Mouse (Mus musculus) midbrain, embryonic 12.5 days (tissue): ENCODE measurements around the gene Zdhhc22. TPM values are rescaled to one million over a fixed set of nuclear protein-coding genes. Genes with fewer than 3 reads are reported as not detected.

Source experiments
- ATAC-seq: fragments of 200-750 bp; cut with Nextera tagmentation; 2 replicates; pipeline ENCODE4 v1.8.0; 2017; ENCODE audit warnings: low read depth, moderate TSS enrichment, moderate library complexity; ENCODE audit not compliant: low FRiP score
- H3K27ac ChIP-seq: fragments of 300-500 bp; sonication (generic); replicated peaks from 2 replicates; pipeline ENCODE4 v1.5.1; 2016; ENCODE audit warnings: mild to moderate bottlenecking
- H3K27me3 ChIP-seq: fragments of 300-500 bp; sonication (generic); 2 replicates; pipeline ENCODE4 v1.6.1; 2016; ENCODE audit warnings: mild to moderate bottlenecking
- H3K36me3 ChIP-seq: fragments of 300-500 bp; sonication (generic); 2 replicates; pipeline ENCODE4 v1.6.1; 2016
- H3K4me1 ChIP-seq: fragments of 300-500 bp; sonication (generic); 2 replicates; pipeline ENCODE4 v1.6.1; 2016
- H3K4me2 ChIP-seq: fragments of 300-500 bp; sonication (generic); replicated peaks from 2 replicates; pipeline ENCODE4 v1.6.1; 2016; ENCODE audit warnings: mild to moderate bottlenecking, moderate library complexity
- H3K4me3 ChIP-seq: fragments of 300-500 bp; sonication (generic); 2 replicates; pipeline ENCODE4 v1.5.1; 2016; ENCODE audit warnings: mild to moderate bottlenecking
- H3K9ac ChIP-seq: fragments of 300-500 bp; sonication (generic); replicated peaks from 2 replicates; pipeline ENCODE4 v1.6.1; 2016; ENCODE audit warnings: mild to moderate bottlenecking, moderate library complexity
- H3K9me3 ChIP-seq: fragments of 300-500 bp; sonication (generic); 2 replicates; pipeline ENCODE4 v1.6.1; 2016; ENCODE audit warnings: mild to moderate bottlenecking
- WGBS: fragments of 180-500 bp; shearing (Covaris S2); methylation state at CpG from one replicate; pipeline ENCODE4 v1.1.7; 2016; 5-methylcytosine and 5-hydroxymethylcytosine counted together
- polyA plus RNA-seq: library from polyadenylated mRNA; unstranded; fragments of >200 nt; fragmentation: Nextera tagmentation; extraction: Ambion mirVana; gene quantifications from 2 replicates; pipeline ENCODE4 v1.2.1, GENCODE M21; 2016

Gene Zdhhc22
- polyA plus RNA-seq, 1 experiment from 2014 or later = 0.98 TPM

DNA sequence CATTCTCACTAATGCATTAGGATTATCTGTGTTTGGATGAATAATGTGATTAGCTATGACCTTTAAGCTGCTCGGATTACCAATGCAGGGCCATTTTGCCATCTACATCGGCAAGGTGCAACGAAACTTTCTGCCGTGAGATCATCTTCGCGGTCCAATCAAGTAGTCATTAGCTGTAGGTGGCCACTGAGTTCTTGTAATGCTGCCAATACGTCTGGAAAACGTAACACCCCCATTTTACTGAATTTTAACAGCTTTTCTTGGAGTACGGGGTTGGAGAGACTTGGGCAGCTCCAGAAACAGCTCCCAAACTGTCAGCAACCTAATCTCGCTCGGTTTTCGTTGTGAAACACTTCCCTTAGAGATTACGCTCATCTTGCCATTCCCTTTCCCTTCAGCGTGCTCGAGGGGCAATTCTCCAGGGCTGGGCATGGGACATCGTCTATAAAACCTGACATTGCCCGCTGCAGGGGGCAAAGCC is 43.9 kb downstream of the Zdhhc22 start:
- H3K9ac ChIP-seq = peak overlapping the region; percentile 79
- no peaks in the 10 kb centered on the region; the same call in 1 of the 2 replicates for H3K27me3 ChIP-seq
- ATAC-seq = no peak
- WGBS = under 1% methylated on average over 17 of the region's 17 CpGs
- peak overlapping the region; percentile 99 for H3K27ac ChIP-seq
- H3K4me3 ChIP-seq = peak overlapping the region; percentile 64
- H3K36me3 ChIP-seq = no peaks in the 10 kb centered on the region
- H3K4me1 ChIP-seq = peaks cover 61% of the 10 kb centered on the region
- peak overlapping the region; percentile 66 for H3K4me2 ChIP-seq
- no peaks in the 10 kb centered on the region for H3K9me3 ChIP-seq

DNA sequence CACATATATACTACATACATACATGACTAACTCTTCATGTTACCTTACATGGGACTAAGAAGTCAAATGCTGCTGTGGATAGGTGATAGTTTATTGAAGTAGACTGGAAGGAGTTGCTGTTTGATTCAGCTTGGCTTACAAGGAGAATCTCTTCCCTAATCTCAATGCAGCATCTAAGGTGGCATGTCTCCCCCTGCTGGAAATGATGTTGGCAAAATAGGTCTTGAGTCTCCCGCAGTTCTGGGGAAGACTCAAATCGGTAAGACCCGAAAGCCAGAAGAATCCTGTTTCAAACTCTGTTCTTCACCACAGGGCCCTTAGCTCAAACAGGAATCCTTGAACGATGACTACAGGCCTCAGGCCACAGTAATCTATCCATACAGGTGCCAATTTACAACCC is 45.1 kb downstream of the Zdhhc22 start:
- no peak for ATAC-seq
- Histone ChIP-seq H3K4me1 (peaks cover 62% of the 10 kb centered on the region), H3K4me3 (no peak overlapping the region), H3K9me3 (no peaks in the 10 kb centered on the region), H3K4me2 (no peak overlapping the region), H3K9ac (no peak overlapping the region), H3K36me3 (no peaks in the 10 kb centered on the region), H3K27me3 (no peaks in the 10 kb centered on the region; the same call in 1 of the 2 replicates), H3K27ac (no peak overlapping the region)
- 4% methylated on average over 4 of the region's 4 CpGs for WGBS

DNA sequence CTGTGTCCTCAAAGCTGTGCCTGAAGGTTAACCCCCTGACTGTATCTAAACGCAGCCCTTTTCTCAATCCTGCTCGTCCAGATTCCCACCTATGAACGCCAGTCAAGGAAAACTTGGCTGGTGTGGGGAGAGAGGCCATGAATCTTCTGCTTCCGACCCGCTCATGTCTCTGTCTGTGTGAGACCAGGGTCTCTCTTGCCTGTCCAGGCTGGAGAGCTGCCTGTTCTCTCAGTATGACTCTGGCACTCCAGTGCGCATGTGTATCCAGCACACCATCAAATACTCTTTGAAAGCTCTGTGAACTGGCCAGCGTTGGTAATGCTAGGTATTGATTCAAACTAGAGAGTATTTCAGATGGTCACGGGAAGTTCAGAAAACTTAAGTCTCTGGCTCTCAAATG is 46.8 kb downstream of the Zdhhc22 start:
- no peaks in the 10 kb centered on the region for H3K9me3 ChIP-seq
- WGBS = 93% methylated on average over 8 of the region's 8 CpGs
- peak overlapping the region; percentile 89; the same call in 1 of the 2 replicates for H3K27ac ChIP-seq
- no peaks in the 10 kb centered on the region; the same call in 1 of the 2 replicates for H3K27me3 ChIP-seq
- H3K36me3 ChIP-seq = no peaks in the 10 kb centered on the region
- H3K4me1 ChIP-seq = peaks cover 45% of the 10 kb centered on the region
- H3K9ac ChIP-seq = no peak overlapping the region
- no peak for ATAC-seq
- H3K4me3 ChIP-seq = no peak overlapping the region
- no peak overlapping the region for H3K4me2 ChIP-seq

DNA sequence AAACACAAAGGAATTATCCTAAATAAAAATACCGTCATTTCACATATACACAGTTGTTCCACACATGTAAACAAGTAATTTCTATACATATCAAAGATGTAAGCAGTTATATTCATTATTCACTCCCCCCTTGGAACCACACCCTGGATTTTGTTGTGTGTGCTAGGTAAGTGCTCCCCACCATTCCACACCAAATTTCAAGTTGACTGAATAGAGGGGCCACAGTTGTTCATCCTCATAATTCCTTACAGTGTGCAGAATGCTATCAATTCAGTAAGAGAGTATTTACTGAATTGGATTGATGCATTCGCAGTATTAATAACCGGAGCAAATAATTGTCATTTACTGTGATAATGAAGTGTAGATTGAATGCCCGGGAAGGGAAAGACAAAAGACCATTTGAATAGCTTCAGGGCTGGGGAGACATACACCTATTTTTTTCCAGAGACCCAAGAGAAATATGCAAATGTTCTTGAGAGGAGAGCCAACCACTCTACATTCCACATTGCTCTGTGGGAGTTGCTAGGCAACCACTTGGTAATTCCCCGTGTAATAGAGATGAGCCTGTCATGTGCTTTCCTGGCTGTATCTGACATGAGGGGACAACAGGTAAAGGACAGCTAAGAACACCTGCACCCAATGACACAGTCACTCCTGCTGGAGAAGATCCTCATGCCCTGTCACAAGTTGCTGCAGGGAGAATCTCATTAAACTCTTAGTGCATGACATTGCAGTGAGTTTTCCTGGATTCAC is 48.3 kb downstream of the Zdhhc22 start:
- Histone ChIP-seq H3K4me2 (peak overlapping the region; percentile 40), H3K9me3 (no peaks in the 10 kb centered on the region), H3K27ac (peak overlapping the region; percentile 89), H3K36me3 (no peaks in the 10 kb centered on the region), H3K9ac (no peak overlapping the region), H3K4me1 (peaks cover 36% of the 10 kb centered on the region), H3K4me3 (no peak overlapping the region), H3K27me3 (peaks cover 2% of the 10 kb centered on the region; the same call in 1 of the 2 replicates)
- 15% methylated on average over 5 of the region's 5 CpGs for WGBS
- ATAC-seq = peak; percentile 70

DNA sequence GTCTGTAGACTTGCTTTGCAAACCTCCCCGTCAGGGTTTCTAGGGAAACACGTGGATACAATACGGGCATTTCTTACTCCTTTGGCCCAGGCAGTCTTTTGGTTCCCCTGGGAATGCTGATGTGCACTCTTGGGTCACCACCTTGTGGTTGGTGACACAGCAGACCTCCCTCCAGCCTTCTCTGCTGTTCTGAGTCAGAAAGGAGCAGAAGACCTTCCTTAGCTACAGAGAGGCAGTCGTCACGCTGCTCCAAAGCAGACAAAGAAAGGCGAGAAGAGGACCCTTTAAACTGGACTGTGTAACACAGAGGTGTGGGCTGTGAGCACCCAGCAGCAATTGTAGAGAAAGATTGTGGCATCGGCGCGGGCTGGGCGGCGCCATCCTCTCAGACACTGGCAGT is 49.1 kb downstream of the Zdhhc22 start:
- peak overlapping the region; percentile 89 for H3K27ac ChIP-seq
- H3K36me3 ChIP-seq = no peaks in the 10 kb centered on the region
- H3K4me2 ChIP-seq = peak overlapping the region; percentile 36
- peaks cover 4% of the 10 kb centered on the region; the same call in 1 of the 2 replicates for H3K27me3 ChIP-seq
- WGBS = 18% methylated on average over 11 of the region's 11 CpGs
- H3K4me1 ChIP-seq = peaks cover 35% of the 10 kb centered on the region
- H3K4me3 ChIP-seq = no peak overlapping the region
- H3K9me3 ChIP-seq = no peaks in the 10 kb centered on the region
- peak; percentile 41; the same call in 1 of the 2 replicates for ATAC-seq
- peak overlapping the region; percentile 39; the same call in 1 of the 2 replicates for H3K9ac ChIP-seq

DNA sequence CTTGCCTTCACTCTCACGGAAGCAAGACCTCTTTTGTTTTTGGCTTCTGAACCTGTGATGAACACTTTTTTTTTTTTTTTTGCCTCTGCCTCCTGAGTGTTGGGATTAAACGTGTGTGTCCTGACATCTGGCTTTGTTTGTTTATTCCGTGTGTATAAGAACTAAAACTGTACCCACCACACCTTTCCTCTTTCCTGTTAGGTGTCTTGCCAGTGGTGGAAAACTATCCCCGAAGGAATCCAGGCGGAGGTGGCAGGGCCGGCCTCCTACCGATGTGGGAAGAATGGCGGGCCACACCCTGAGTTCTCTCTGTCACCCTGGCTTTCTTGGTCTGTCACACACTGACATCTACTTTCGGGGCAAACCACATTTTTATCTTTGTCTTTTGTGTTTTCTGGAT is 51.7 kb downstream of the Zdhhc22 start:
- no peak for ATAC-seq
- Histone ChIP-seq H3K9me3 (no peaks in the 10 kb centered on the region), H3K4me1 (peaks cover 25% of the 10 kb centered on the region), H3K4me2 (no peak overlapping the region), H3K27me3 (peaks cover 21% of the 10 kb centered on the region; the same call in 1 of the 2 replicates), H3K4me3 (no peak overlapping the region), H3K27ac (no peak overlapping the region), H3K9ac (no peak overlapping the region), H3K36me3 (no peaks in the 10 kb centered on the region)
- 68% methylated on average over 9 of the region's 9 CpGs for WGBS

DNA sequence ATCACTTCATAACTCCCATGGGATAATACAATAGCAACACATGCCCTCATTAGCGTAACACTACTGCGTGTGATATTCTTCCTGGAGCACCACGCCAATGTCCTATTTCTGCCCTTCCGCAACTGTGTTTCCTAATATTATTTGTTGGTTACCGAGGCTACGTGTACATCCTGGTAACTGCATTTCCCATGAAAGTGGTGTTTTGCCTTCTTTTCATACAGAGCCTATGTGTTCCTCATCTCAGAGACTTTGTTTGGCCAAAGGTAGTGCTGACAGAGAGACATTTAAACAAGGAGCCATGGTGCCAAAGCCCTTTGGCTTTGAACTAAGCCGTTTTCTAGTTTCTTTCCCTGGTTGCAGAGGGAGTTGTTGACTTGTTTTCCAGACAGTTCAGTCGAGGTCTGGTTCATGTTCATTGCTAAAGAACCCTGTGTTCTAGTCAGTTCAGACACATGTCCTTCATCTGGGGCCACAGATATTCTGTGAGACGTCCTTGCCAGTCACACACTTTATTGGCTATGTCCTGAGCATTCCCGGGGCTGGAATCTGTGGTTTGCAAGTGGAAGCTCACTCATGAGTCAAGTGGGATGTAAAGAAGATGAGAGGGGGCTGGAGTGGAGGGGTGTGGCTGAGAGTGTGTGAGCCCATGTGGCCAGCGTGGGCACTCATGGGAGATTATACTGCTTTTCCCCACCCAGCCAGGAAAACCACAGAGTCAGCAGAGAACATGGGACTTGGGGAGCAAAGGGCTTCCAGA is 53.5 kb downstream of the Zdhhc22 start:
- Histone ChIP-seq H3K4me3 (no peak overlapping the region), H3K27ac (no peak overlapping the region), H3K9me3 (no peaks in the 10 kb centered on the region), H3K4me1 (peaks cover 25% of the 10 kb centered on the region), H3K27me3 (peaks cover 23% of the 10 kb centered on the region), H3K36me3 (no peaks in the 10 kb centered on the region), H3K9ac (no peak overlapping the region), H3K4me2 (no peak overlapping the region)
- no peak for ATAC-seq
- WGBS = 88% methylated on average over 11 of the region's 11 CpGs

DNA sequence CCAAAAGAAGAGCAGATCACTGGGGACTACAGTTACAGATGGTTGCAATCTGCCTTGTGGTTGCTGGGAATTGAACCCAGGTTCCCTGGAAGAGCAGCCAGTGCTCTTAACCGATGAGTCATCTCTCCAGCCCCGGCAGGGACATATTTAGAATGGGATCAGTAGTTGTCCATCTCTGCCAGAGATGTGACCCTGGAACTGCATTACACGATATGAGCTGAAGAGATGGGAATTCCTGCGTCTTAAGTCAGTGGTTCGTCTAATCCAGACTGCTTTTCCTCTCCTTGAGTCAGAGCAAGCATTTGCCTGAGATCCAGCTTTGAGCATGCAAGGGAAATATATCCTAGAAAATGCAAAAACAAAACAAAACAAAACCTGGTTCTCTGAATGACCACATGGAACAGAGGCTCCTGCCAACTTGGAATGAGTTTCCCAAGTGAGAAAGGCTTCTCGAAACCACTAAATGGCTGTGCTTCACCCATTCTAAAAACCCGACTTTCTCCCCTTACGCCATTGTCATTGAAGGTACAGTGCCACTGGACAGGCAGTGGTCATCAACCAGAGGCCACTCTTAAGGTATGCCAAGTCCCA is 54.4 kb downstream of the Zdhhc22 start:
- Histone ChIP-seq H3K4me1 (peaks cover 18% of the 10 kb centered on the region), H3K9me3 (no peaks in the 10 kb centered on the region), H3K27me3 (peaks cover 23% of the 10 kb centered on the region), H3K4me2 (no peak overlapping the region), H3K27ac (no peak overlapping the region), H3K9ac (no peak overlapping the region), H3K36me3 (no peaks in the 10 kb centered on the region), H3K4me3 (no peak overlapping the region)
- WGBS = 85% methylated on average over 8 of the region's 8 CpGs
- ATAC-seq = no peak

DNA sequence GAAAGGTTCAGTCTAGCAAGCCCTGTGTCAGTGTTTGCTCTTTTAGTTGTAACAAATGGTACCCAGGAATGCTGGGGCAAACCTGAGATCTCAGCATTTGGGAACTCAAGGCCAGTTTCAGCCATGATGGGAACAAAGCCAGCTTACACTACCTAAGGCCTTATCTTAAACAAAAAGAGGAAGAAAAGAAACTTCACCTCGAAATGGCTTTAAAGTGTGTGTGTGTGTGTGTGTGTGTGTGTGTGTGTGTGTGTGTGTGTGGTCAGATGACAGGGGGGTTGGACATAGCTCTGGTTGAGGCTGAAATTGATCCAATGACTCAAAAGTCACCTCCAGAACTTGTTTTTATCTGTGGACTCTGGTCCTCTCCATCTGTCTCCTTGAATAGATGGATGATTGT is 55.5 kb downstream of the Zdhhc22 start:
- 88% methylated on average over 1 of the region's 1 CpGs for WGBS
- H3K27ac ChIP-seq = no peak overlapping the region
- no peak for ATAC-seq
- peaks cover 23% of the 10 kb centered on the region for H3K27me3 ChIP-seq
- no peaks in the 10 kb centered on the region for H3K9me3 ChIP-seq
- no peak overlapping the region for H3K4me3 ChIP-seq
- H3K9ac ChIP-seq = no peak overlapping the region
- H3K4me1 ChIP-seq = peaks cover 14% of the 10 kb centered on the region
- H3K4me2 ChIP-seq = no peak overlapping the region
- H3K36me3 ChIP-seq = no peaks in the 10 kb centered on the region

DNA sequence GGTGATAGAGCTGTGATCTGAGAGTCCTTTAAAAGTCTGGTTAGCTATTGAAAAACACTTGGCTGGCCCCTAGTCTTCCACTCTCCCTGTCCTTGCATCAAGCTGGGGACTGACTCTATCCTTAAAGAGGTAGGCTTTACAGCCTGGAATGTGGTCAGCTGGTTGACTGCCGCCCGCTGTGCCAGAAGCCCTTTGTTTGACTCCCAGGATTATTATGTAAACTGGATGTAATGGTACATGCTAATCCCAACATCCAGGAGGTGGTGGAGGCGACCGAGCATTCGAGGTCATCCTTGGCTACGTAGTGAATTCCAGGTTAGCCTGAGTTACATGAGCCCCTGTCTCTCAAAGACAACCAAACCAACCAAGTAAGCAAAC is 57.7 kb downstream of the Zdhhc22 start:
- no peak overlapping the region for H3K4me3 ChIP-seq
- ATAC-seq = no peak
- no peaks in the 10 kb centered on the region for H3K36me3 ChIP-seq
- WGBS = 8% methylated on average over 6 of the region's 6 CpGs
- H3K4me1 ChIP-seq = peaks cover 14% of the 10 kb centered on the region
- H3K27ac ChIP-seq = no peak overlapping the region
- peaks cover 23% of the 10 kb centered on the region for H3K27me3 ChIP-seq
- peaks cover 7% of the 10 kb centered on the region; the same call in 1 of the 2 replicates for H3K9me3 ChIP-seq
- H3K4me2 ChIP-seq = no peak overlapping the region
- H3K9ac ChIP-seq = no peak overlapping the region

DNA sequence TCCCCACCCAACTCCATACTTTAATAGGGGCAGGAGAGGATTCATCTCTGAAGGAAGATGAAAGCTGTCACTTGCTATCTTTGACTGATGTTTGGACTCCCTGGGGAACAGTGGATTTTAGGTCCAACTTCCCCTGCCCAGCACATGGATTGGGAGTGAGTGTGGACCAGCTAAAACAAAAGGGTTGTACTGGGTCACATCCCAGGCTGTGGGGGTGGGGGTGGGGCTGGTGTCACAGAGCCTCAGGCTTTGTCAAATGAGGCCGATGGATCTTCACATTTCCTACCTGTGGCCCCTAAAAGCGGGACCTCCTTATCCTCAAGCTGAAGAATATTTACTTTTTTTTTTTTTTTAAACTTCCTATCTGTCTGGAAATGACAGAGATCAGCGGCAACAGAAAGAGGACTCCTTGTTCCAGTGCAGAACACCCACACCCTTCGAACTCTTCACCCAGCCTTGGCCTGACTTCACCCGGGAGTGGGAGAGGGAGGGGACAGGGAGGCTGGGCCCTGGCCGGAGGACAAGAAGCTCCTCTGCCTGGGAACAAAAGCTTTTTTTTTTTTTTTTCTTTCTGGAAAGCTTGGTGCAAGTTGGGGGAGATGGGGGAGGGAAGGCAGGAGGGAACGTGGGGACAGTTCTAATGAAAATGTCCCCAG is 58.2 kb downstream of the Zdhhc22 start:
- Histone ChIP-seq H3K36me3 (no peaks in the 10 kb centered on the region), H3K4me3 (no peak overlapping the region), H3K4me1 (peaks cover 14% of the 10 kb centered on the region), H3K27ac (no peak overlapping the region), H3K9ac (no peak overlapping the region), H3K9me3 (peaks cover 8% of the 10 kb centered on the region; the same call in 1 of the 2 replicates), H3K4me2 (no peak overlapping the region), H3K27me3 (peaks cover 22% of the 10 kb centered on the region)
- ATAC-seq = no peak
- WGBS = 11% methylated on average over 7 of the region's 7 CpGs
